Mouse (Mus musculus): Measurements from ENCODE around the gene Vmn2r13. TPM values are rescaled to one million over a fixed set of nuclear protein-coding genes. Genes with fewer than 3 reads are reported as not detected.
"Not testable (repeated sequence)": the region's sequence is repeated elsewhere in the genome, so short reads cannot be mapped to it uniquely, and the experiment has no call there.

Vmn2r13 gene
- polyA plus RNA-seq (2014; fragmentation: Nextera tagmentation; extraction: Ambion mirVana), result not detected in 2 replicates

DNA sequence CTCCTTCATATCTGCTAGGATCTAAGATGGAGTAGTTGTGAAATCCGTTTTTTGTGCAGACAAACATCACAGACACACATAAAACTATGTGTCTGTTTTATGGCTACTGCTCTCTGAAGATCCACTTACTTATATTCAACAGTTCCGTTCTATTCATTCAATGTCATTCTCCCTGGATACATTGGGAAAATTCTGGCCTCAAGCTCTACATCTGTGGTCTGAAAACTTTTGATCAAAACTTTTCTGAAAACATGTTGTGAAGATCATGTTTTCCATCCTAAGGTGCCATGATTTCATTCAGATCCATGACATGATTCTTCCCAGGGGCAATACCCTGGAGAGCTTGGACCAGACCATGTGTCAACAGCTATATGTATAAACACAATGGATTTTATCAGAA lies at the start of gene Vmn2r13:
Gene Vmn2r13 (minus strand): TSS at position 101 of the 400 bp plus-strand sequence.
- H3K36me3 ChIP-seq (ENCODE audit: control insufficient read depth, insufficient read depth, low read length); H3K4me1 ChIP-seq (ENCODE audit: control insufficient read depth, insufficient read depth, low read length); H3K4me2 ChIP-seq; H3K4me3 ChIP-seq (ENCODE audit: low read depth, low read length); H3K27me3 ChIP-seq (ENCODE audit: control insufficient read depth, insufficient read depth, low read length); ATAC-seq (replicated peaks; ENCODE audit: insufficient number of reproducible peaks, low FRiP score, low TSS enrichment); H3K9ac ChIP-seq (ENCODE audit: low read depth, low read length); H3K27ac ChIP-seq (ENCODE audit: low read depth, low read length); H3K9me3 ChIP-seq (replicated peaks; ENCODE audit: control insufficient read depth, low read length): not testable (repeated sequence)
- WGBS (ENCODE audit: insufficient replicate concordance), result 51% methylated on average over 2 of the region's 2 CpGs

DNA sequence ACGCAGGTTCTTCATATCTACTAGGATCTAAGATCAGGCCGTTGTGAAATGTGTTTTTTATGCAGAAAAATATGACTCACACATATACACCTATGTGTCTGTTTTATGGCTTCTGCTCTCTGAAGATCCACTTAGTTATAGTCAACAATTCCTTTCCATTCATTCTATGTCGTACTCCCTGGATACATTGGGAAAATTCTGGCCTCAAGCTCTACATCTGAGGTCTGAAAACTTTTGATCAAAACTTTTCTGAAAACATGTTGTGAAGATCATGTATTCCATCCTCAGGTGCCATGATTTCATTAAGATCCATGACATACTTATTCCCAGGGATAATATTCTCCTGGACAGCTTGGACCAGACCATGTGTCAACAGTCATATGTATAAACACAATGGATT lies 32.6 kb upstream of the Vmn2r13 start, which contains the start of gene Vmn2r14:
Gene Vmn2r14 (minus strand): TSS at position 101 of the 400 bp plus-strand sequence.
- no peak for ATAC-seq (replicated peaks; ENCODE audit: insufficient number of reproducible peaks, low FRiP score, low TSS enrichment)
- Histone ChIP-seq H3K9me3 (replicated peaks; ENCODE audit: control insufficient read depth, low read length) (peaks cover 3% of the 10 kb centered on the region; the same call in 1 of the 2 replicates), H3K4me1 (ENCODE audit: control insufficient read depth, insufficient read depth, low read length) (no peaks in the 10 kb centered on the region), H3K4me2 (no peak within 1 kb of the TSS), H3K4me3 (ENCODE audit: low read depth, low read length) (no peak within 1 kb of the TSS), H3K27me3 (ENCODE audit: control insufficient read depth, insufficient read depth, low read length) (no peaks in the 10 kb centered on the region), H3K9ac (ENCODE audit: low read depth, low read length) (no peak within 1 kb of the TSS), H3K36me3 (ENCODE audit: control insufficient read depth, insufficient read depth, low read length) (no peaks in the 10 kb centered on the region), H3K27ac (ENCODE audit: low read depth, low read length) (no peak within 1 kb of the TSS)
- 64% methylated on average over 3 of the region's 3 CpGs for WGBS (ENCODE audit: insufficient replicate concordance)

DNA sequence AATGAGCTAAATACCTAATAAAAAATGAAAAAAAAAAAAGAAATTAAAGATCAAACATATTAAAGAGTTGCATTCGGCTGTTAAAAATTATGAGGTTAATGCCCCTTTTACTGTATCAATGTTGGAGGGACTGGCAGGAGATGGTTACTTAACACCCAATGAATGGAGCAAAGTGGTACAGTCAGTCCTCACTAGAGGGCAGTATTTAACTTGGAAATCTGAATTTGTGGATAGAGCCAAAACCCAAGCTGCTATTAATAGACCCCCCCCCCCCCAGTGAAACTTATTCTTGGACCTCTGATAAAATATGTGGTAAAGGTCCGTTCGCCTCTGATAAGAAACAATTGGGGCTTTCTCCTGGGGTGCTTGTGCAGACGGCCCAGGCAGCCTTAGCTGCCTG lies 25.1 kb downstream of the Vmn2r13 start:
- not testable (repeated sequence) for H3K27me3 ChIP-seq (ENCODE audit: control insufficient read depth, insufficient read depth, low read length)
- WGBS (ENCODE audit: insufficient replicate concordance), result 72% methylated on average over 4 of the region's 4 CpGs

DNA sequence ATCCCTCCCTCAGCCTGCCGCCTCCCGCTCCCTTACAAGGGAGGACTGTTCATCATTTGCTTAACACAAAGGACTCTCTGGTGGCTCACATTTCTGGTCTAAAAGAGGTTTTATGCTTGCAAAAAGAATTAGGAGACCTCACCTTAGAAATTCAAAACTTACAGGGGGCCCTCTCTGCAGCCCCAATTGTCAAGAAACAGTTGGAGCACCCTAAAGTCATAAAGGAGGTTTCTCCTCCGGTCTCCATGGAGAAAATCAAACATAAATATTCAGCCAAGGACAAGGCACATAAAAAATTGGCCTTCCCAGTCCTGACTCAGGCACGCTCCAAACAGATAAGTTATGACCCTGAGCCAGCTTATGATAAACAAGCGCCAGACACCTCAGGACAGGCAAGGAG lies 31.9 kb downstream of the Vmn2r13 start:
- ATAC-seq (replicated peaks; ENCODE audit: insufficient number of reproducible peaks, low FRiP score, low TSS enrichment), result no peak
- Histone ChIP-seq H3K4me2 (no peak overlapping the region), H3K9ac (ENCODE audit: low read depth, low read length) (no peak overlapping the region), H3K4me1 (ENCODE audit: control insufficient read depth, insufficient read depth, low read length) (no peaks in the 10 kb centered on the region), H3K36me3 (ENCODE audit: control insufficient read depth, insufficient read depth, low read length) (no peaks in the 10 kb centered on the region), H3K27me3 (ENCODE audit: control insufficient read depth, insufficient read depth, low read length) (no peaks in the 10 kb centered on the region), H3K4me3 (ENCODE audit: low read depth, low read length) (no peak overlapping the region), H3K27ac (ENCODE audit: low read depth, low read length) (no peak overlapping the region), H3K9me3 (replicated peaks; ENCODE audit: control insufficient read depth, low read length) (no peaks in the 10 kb centered on the region)
- 79% methylated on average over 5 of the region's 5 CpGs for WGBS (ENCODE audit: insufficient replicate concordance)

More for the DNA sequence above, 25.1 kb downstream of the Vmn2r13 start:
- H3K27ac ChIP-seq (ENCODE audit: low read depth, low read length); H3K9me3 ChIP-seq (replicated peaks; ENCODE audit: control insufficient read depth, low read length); ATAC-seq (replicated peaks; ENCODE audit: insufficient number of reproducible peaks, low FRiP score, low TSS enrichment); H3K4me2 ChIP-seq; H3K36me3 ChIP-seq (ENCODE audit: control insufficient read depth, insufficient read depth, low read length); H3K9ac ChIP-seq (ENCODE audit: low read depth, low read length); H3K4me1 ChIP-seq (ENCODE audit: control insufficient read depth, insufficient read depth, low read length); H3K4me3 ChIP-seq (ENCODE audit: low read depth, low read length): not testable (repeated sequence)

DNA sequence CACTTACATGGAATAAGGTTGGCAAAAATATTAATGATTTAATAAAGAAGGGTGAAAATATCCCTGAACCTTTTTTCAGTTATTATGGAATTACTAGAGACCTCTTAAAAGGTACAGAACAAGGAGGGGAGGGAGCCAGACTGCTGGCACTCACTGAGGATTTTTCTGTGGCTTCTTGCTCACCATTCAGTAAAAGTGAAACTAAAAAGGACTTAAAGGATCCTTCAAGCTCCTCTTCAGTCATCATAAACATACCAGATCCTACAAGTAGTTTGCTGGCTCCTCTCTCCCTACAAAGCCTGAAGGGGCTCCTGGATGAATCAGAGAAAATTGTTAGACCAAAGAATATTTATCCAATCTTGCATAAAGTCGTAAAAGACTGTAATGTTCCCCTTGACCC lies 32.4 kb downstream of the Vmn2r13 start:
- not testable (repeated sequence) for H3K4me3 ChIP-seq (ENCODE audit: low read depth, low read length); H3K4me2 ChIP-seq; H3K36me3 ChIP-seq (ENCODE audit: control insufficient read depth, insufficient read depth, low read length); H3K9ac ChIP-seq (ENCODE audit: low read depth, low read length); ATAC-seq (replicated peaks; ENCODE audit: insufficient number of reproducible peaks, low FRiP score, low TSS enrichment); H3K27ac ChIP-seq (ENCODE audit: low read depth, low read length); H3K4me1 ChIP-seq (ENCODE audit: control insufficient read depth, insufficient read depth, low read length); H3K27me3 ChIP-seq (ENCODE audit: control insufficient read depth, insufficient read depth, low read length); H3K9me3 ChIP-seq (replicated peaks; ENCODE audit: control insufficient read depth, low read length)
- 68% methylated on average over 1 of the region's 1 CpGs for WGBS (ENCODE audit: insufficient replicate concordance)

DNA sequence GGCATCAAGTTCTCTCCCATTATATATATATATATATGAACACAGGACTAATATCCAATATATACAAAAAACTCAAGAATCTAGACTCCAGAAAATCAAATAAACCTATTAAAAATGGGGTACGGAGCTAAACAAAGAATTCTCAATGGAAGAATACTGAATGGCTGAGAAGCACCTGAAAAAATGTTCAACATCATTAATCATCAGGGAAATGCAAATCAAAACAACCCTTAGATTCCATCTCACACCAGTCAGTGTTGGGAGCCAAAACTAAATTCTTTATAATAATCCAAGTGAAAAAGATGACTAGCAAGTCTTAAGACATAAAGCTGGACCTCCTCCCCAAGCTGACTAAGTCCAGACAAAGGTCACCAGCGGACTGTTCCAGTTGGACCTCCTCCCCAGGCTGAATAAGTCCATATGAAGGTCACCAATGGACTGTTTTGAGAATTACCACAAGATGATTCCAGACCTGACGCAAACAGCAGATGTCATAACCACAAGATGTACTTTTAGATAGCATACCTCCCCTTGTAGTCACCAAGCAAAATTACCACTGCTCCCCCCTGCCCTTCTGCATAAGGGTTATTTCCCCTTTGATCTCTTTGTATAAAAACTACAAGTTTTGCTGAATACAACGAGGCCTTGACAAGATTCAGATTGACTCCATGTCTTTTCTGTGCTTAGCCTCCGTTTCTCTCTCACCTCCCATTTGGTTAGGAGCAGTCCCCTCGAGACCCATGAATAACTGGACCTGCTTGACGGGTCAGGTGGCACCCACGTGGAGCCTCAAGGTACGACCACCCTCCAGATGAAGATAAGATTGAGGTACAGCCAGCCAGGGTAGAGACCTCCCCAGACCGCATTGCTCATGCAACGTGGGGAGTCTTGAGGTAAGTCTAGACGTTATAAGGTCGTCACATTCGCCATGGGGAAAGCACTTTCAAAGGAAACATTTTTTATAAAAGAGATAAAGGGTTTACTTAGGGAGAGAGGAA lies 33.2 kb downstream of the Vmn2r13 start:
- WGBS (ENCODE audit: insufficient replicate concordance), result 67% methylated on average over 14 of the region's 14 CpGs
- H3K9me3 ChIP-seq (replicated peaks; ENCODE audit: control insufficient read depth, low read length); H3K9ac ChIP-seq (ENCODE audit: low read depth, low read length); H3K27me3 ChIP-seq (ENCODE audit: control insufficient read depth, insufficient read depth, low read length); ATAC-seq (replicated peaks; ENCODE audit: insufficient number of reproducible peaks, low FRiP score, low TSS enrichment); H3K4me2 ChIP-seq; H3K36me3 ChIP-seq (ENCODE audit: control insufficient read depth, insufficient read depth, low read length); H3K4me1 ChIP-seq (ENCODE audit: control insufficient read depth, insufficient read depth, low read length); H3K4me3 ChIP-seq (ENCODE audit: low read depth, low read length); H3K27ac ChIP-seq (ENCODE audit: low read depth, low read length): not testable (repeated sequence)

DNA sequence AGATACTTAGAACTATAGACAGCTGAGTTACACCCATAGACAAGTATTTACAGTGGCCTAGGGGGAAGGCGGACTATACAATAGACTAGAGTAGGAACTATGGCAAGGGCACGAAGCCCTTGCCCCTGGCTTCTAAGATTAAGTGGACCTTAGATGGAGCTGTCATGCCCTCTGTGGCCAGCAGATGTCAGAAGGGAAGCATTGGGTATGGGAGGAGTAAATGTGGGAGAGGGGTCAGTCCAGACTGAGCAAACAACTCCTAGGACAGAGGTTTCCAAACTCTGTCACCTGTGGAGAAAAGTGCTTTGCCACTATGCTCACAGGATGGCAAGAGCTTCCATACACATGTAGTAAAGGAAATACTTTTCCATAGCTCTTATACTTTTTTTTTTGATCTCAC lies 52.5 kb downstream of the Vmn2r13 start:
- ATAC-seq (replicated peaks; ENCODE audit: insufficient number of reproducible peaks, low FRiP score, low TSS enrichment), result no peak
- no peaks in the 10 kb centered on the region for H3K4me1 ChIP-seq (ENCODE audit: control insufficient read depth, insufficient read depth, low read length)
- no peak overlapping the region for H3K27ac ChIP-seq (ENCODE audit: low read depth, low read length)
- WGBS (ENCODE audit: insufficient replicate concordance), result 74% methylated on average over 2 of the region's 2 CpGs
- H3K4me2 ChIP-seq, result no peak overlapping the region
- no peak overlapping the region for H3K9ac ChIP-seq (ENCODE audit: low read depth, low read length)
- H3K4me3 ChIP-seq (ENCODE audit: low read depth, low read length), result no peak overlapping the region
- H3K27me3 ChIP-seq (ENCODE audit: control insufficient read depth, insufficient read depth, low read length), result no peaks in the 10 kb centered on the region
- H3K9me3 ChIP-seq (replicated peaks; ENCODE audit: control insufficient read depth, low read length), result 0 out of 2 replicates have a peak, but pooled peaks cover 2% of the 10 kb centered on the region
- no peaks in the 10 kb centered on the region for H3K36me3 ChIP-seq (ENCODE audit: control insufficient read depth, insufficient read depth, low read length)

DNA sequence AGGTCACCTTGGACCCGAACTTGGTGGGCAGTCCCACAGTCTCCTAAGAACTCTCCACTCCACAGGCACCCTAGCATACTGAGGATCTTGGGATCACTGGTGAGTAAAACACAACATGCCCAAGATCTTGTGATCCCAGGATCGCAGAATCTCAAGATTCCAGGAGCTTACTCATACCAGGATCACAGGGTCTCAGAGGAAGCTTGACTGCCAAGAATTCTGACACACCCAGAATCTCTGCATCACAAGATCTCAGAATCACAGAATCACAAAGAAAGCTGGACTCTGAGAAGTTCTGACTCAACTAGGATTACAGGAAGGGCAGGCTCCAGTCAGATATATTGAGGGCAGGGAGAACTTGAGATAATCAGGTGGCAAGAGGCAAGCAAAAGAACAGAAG lies 55.3 kb downstream of the Vmn2r13 start:
- ATAC-seq (replicated peaks; ENCODE audit: insufficient number of reproducible peaks, low FRiP score, low TSS enrichment), result no peak
- H3K27me3 ChIP-seq (ENCODE audit: control insufficient read depth, insufficient read depth, low read length), result no peaks in the 10 kb centered on the region
- H3K4me3 ChIP-seq (ENCODE audit: low read depth, low read length), result no peak overlapping the region
- 0 out of 2 replicates have a peak, but pooled peaks cover 2% of the 10 kb centered on the region for H3K9me3 ChIP-seq (replicated peaks; ENCODE audit: control insufficient read depth, low read length)
- 60% methylated on average over 2 of the region's 2 CpGs for WGBS (ENCODE audit: insufficient replicate concordance)
- no peaks in the 10 kb centered on the region for H3K4me1 ChIP-seq (ENCODE audit: control insufficient read depth, insufficient read depth, low read length)
- no peak overlapping the region for H3K9ac ChIP-seq (ENCODE audit: low read depth, low read length)
- H3K27ac ChIP-seq (ENCODE audit: low read depth, low read length), result no peak overlapping the region
- H3K36me3 ChIP-seq (ENCODE audit: control insufficient read depth, insufficient read depth, low read length), result no peaks in the 10 kb centered on the region
- no peak overlapping the region for H3K4me2 ChIP-seq
